Mouse (Mus musculus) CH12F3 (cell line): Measurements from ENCODE around the gene Gon4l.
"Not testable (repeated sequence)": the region's sequence is repeated elsewhere in the genome, so short reads cannot be mapped to it uniquely, and the experiment has no call there.

Experiments used
- in situ Hi-C: fragments of 300-500 bp; cut with MboI; formaldehyde crosslinking; loops from 2 replicates; pipeline ENCODE4 v1.14.3; 2020; ENCODE audit warnings: low sequenced_read_pairs

Gon4l gene

GRCm38 (mm10) chr3:88834951-88835491 is at the start of gene Gon4l:
Gene Gon4l, plus strand, starts transcription at chr3:88835231.
- in situ Hi-C loops: not testable (repeated sequence)

GRCm38 (mm10) chr3:88786323-88786722 is 48.7 kb upstream of the Gon4l start:
- in situ Hi-C loops: not testable (repeated sequence)

GRCm38 (mm10) chr3:88786805-88787204 is 48.2 kb upstream of the Gon4l start:
- in situ Hi-C loops: not testable (repeated sequence)

DNA sequence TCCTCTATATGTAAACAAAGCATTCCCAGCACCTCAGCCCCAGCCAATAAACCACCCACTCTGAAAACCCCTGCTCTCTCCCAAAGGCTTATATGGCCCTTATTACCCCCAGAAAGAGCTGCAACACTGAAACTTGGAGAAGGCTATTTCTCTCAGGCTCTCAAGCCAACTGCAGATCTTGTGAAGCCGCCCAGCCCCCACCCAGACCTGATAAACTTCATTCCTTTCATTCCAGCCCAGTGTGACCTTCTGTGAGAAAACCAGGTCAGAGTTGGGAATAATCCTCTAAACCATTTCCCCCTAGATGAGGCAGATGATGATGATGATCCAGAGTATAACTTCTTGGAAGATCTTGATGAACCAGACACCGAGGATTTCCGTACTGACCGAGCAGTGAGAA is 47.0 kb upstream of the Gon4l start:
- in situ Hi-C loops: not testable (repeated sequence)

DNA sequence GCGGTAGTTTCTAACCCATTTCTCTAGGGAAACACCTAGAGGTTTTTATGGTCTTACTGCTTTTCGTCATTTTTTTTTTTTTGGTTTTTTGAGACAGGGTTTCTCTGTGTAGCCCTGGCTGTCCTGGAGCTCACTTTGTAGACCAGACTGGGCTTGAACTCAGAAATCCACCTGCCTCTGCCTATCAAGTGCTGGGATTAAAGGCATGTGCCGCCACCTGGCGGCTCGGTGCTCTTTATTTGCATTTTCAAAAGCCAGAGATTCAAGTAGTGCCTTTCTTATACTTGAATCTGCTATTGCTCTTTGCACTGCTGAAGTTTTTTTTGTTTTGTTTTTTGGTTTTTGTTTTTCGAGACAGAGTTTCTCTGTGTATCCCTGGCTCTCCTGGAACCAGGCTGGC is 37.5 kb upstream of the Gon4l start:
- in situ Hi-C loops: not testable (repeated sequence)

GRCm38 (mm10) chr3:88803910-88804540 is 31.0 kb upstream of the Gon4l start:
- in situ Hi-C loops: no loop called here

DNA sequence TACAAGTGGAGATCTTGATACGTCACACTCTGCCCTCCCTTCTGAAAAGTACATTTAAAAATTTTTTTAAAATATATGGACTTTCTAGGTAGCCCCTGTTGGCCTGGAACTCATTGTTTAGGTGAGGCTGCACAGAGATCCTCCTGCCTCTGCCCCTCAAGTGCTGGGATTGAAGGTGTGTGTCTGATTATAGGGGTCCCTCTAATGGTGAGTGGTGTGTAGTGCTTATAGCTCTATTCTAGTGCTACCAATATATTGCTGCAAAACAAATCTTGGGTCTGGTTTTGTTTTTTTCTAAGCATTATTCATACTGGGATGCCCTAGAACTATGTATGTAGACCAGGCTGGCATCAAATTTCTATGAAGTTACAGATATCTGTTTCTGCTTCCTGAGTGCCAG is 9.3 kb upstream of the Gon4l start:
- in situ Hi-C loops: no loop called here

GRCm38 (mm10) chr3:88827231-88827630 is 7.8 kb upstream of the Gon4l start:
- in situ Hi-C loops: no loop called here

DNA sequence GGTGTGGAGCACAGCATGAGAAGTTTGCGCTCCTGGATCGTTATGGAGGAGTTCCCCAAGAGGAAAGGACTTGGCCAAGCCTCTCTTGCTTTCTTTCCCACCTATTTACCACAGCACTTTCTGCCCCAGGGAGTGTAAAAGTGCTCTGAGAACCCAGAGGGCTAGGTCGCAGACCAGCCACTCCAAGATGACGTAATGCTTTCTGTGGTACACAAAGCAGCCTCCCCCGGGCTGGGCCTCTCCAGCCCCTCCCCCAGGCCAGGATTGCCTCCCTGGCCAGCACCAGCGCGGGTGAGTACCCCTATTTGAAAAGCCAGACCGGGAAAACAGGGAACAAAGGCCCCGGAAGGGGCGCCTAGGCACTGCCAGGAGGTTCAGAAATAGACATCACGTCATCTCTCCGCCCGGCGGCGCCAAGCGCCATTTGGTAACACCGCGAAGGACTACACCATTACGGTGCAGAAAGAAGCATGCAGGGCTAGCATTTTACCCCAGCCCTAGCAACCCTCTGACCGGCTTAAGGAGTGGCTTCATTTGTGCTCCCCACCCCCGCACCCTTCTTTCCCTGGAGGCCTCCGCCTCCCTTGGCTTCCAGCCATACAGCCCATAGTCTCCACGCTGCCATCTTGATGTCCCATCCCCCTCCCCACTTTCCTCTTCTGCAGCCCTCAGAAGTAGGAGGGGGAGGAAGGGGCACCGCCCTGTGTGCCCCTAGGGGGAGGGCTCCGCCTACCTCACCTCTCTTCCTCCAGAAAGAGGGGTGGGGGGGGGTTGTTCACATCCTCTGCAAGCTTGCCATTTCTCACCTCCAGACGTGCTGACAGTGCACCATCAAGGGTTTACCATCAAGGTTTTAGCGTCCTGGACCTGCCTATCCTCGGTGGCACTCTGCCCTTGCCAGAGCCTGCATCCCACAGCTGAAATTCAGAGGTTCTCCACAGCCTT is 3.6 kb upstream of the Gon4l start:
- in situ Hi-C loops: not testable (repeated sequence)

- in situ Hi-C loops: not testable (repeated sequence)
Observed at GRCm38 (mm10) chr3:88832388-88832787, 2.6 kb upstream of the Gon4l start.

GRCm38 (mm10) chr3:88849172-88849571 is 14.1 kb downstream of the Gon4l start:
- in situ Hi-C loops: no loop called here

DNA sequence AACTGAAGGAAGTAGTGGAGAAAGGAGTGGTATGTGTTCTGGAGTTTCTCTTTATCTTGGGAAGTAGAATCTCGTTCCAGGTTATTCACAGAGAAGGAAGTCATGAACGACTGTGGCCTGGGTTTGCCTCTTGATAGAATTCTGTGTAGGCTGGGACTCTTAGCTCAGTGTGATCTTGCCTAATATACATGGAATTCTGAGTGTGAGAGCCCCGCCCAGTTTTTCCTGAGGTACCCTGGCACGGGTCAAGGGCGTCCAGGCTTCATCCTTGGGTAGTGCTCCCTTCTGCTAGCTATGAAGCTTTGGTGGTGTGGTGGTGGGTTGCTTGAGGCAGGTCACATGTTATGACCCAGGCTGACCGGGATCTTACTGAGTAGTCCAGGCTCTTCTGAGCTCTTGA is 20.8 kb downstream of the Gon4l start:
- in situ Hi-C loops: no loop called here

GRCm38 (mm10) chr3:88862129-88862528 is 27.1 kb downstream of the Gon4l start:
- in situ Hi-C loops: no loop called here

DNA sequence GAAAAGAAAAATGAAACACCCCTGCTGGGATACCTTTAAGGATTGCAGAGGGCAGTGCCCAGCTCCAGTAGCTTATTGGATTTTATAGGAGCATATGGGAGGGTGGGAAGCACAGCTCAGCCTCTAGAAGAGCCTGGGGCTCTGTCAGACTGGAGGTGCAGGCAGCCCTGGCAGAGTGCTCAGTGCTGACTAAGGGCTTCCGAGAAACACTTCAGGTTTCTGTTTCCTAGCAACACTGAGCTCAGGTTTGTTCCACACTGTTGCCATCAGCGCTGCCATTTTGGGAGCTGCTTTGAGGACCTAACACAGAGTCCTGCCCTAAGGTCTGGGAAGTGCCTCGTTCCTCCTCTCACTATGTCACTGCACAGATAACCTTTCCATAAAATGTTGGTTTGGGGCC is 31.7 kb downstream of the Gon4l start:
- in situ Hi-C loops: not testable (repeated sequence)

GRCm38 (mm10) chr3:88867177-88867576 is 32.1 kb downstream of the Gon4l start:
- in situ Hi-C loops: not testable (repeated sequence)

- in situ Hi-C loops: not testable (repeated sequence)
Observed at GRCm38 (mm10) chr3:88868449-88868848, 33.4 kb downstream of the Gon4l start.

DNA sequence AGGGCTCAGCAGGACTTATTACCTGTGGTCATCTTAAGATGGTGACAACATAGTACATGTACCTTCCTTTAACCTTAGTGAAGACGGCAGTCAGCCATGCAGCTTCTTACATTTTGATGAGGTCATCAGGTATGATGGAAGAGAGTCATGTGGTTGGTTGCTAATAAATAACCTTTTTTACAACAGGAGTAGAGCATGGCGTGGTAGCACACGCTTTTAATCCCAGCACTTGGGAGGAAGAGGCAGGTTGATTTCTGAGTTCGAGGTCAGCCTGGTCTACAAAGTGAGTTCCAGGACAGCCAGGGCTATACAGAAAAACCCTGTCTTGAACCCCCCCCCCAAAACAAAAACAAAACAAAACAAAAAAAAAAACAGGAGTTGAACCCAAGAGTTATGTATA is 47.5 kb downstream of the Gon4l start:
- in situ Hi-C loops: not testable (repeated sequence)

DNA sequence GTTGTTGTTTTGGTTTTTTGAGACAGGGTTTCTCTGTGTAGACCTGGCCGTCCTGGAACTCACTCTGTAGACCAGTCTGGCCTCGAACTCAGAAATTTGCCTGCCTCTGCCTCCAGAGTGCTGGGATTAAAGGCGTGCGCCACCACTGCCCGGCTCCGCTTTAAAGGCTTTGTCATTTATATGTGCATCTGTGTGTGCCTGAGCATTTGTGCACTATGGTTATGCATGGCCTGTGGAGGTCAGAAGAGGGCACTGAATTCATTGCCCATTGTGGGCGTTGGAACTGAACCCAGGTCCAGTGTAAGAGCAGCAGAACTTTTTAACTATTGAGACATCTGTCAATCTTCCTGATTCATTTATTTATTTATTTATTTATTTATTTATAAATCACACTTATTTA is 58.0 kb downstream of the Gon4l start:
- in situ Hi-C loops: not testable (repeated sequence)

DNA sequence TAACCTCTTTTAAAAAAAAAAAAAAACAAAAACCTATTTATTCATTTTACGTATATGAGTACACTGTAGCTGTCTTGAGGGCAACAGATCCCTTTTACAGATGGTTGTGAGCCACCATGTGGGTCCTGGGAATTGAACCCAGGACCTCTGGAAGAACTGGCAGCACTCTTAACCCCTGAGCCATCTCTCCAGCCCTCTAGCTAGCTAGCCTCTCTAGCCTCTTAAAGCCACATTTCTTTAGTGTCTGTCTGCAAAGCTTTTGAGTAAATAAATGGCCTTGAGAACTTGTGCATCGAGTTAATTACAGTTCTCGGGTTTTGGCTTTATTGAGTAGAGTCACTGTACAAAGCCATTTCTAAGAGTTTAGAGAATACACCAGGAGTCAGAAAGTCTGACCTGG is 69.8 kb downstream of the Gon4l start:
- in situ Hi-C loops: no loop called here

GRCm38 (mm10) chr3:88905209-88905608 is 70.2 kb downstream of the Gon4l start:
- in situ Hi-C loops: no loop called here

GRCm38 (mm10) chr3:88905741-88906140 is 70.7 kb downstream of the Gon4l start:
- in situ Hi-C loops: no loop called here
